Mouse (Mus musculus) lung, adult 18-20 months (tissue): ENCODE measurements at regions not wholly inside any gene's neighbourhood (a gene's known extent, or its start where the extent isn't known, plus 50 kb on each side); places are given as distances from the start of the nearest gene placed in this dataset.
"Not testable (repeated sequence)": the region's sequence is repeated elsewhere in the genome, so short reads cannot be mapped to it uniquely, and the experiment has no call there.

ENCODE experiments used
- DNase-seq, 2 experiments: peaks; one replicate each; pipeline ENCODE4 v3.0.0; 2022; ENCODE audit warnings: mixed read lengths in 2 of 2

- DNase-seq = no peak
Observed at GRCm38 (mm10) chr15:8831720-8832620, 121.4 kb upstream of the Slc1a3 start.

GRCm38 (mm10) chr15:8824861-8825260 is 114.3 kb upstream of the Slc1a3 start:
- no peak for DNase-seq

- not testable (repeated sequence) for DNase-seq
Observed at GRCm38 (mm10) chr15:8822795-8823194, 112.2 kb upstream of the Slc1a3 start.

GRCm38 (mm10) chr15:8817542-8817941 is 107.0 kb upstream of the Slc1a3 start:
- DNase-seq = no peak

GRCm38 (mm10) chr15:8816501-8817368 is 106.2 kb upstream of the Slc1a3 start:
- no peak for DNase-seq

- no peak for DNase-seq
Observed at GRCm38 (mm10) chr15:8815958-8816357, 105.4 kb upstream of the Slc1a3 start.

- no peak for DNase-seq
Observed at GRCm38 (mm10) chr15:8815277-8815676, 104.7 kb upstream of the Slc1a3 start.

GRCm38 (mm10) chr15:8806354-8806753 is 95.8 kb upstream of the Slc1a3 start:
- peak in 1 of 2 experiments; percentile 6 for DNase-seq

GRCm38 (mm10) chr15:8805565-8805964 is 95.0 kb upstream of the Slc1a3 start:
- DNase-seq = not testable (repeated sequence)

GRCm38 (mm10) chr15:8802058-8802457 is 91.5 kb upstream of the Slc1a3 start:
- no peak for DNase-seq

GRCm38 (mm10) chr15:8797015-8797414 is 86.5 kb upstream of the Slc1a3 start:
- DNase-seq = no peak

- DNase-seq = no peak
Observed at GRCm38 (mm10) chr15:8792106-8792505, 81.5 kb upstream of the Slc1a3 start.

- no peak for DNase-seq
Observed at GRCm38 (mm10) chr15:8789924-8790323, 79.4 kb upstream of the Slc1a3 start.

- DNase-seq = no peak
Observed at GRCm38 (mm10) chr15:8789000-8789399, 78.4 kb upstream of the Slc1a3 start.

- no peak for DNase-seq
Observed at GRCm38 (mm10) chr15:8785537-8785936, 75.0 kb upstream of the Slc1a3 start.

- DNase-seq = no peak
Observed at GRCm38 (mm10) chr15:8783567-8783966, 73.0 kb upstream of the Slc1a3 start.

- no peak for DNase-seq
Observed at GRCm38 (mm10) chr15:8783036-8783435, 72.5 kb upstream of the Slc1a3 start.

GRCm38 (mm10) chr15:8782131-8782507 is 71.6 kb upstream of the Slc1a3 start:
- no peak for DNase-seq

GRCm38 (mm10) chr15:8781159-8782130 is 70.9 kb upstream of the Slc1a3 start:
- no peak for DNase-seq

GRCm38 (mm10) chr15:8780371-8780866 is 69.9 kb upstream of the Slc1a3 start:
- DNase-seq = no peak

- no peak for DNase-seq
Observed at GRCm38 (mm10) chr15:8767624-8768571, 57.3 kb upstream of the Slc1a3 start.
